Mouse (Mus musculus) megakaryocyte, embryonic 14.5 days (primary cell): ENCODE measurements around the gene Upf2. TPM values are rescaled to one million over a fixed set of nuclear protein-coding genes. Genes with fewer than 3 reads are reported as not detected.
"Not testable (repeated sequence)": the region's sequence is repeated elsewhere in the genome, so short reads cannot be mapped to it uniquely, and the experiment has no call there.

Source experiments
- H3K27me3 ChIP-seq: replicated peaks from 2 replicates; pipeline ENCODE3; 2012; ENCODE audit warnings: inconsistent platforms
- H3K36me3 ChIP-seq: replicated peaks from 2 replicates; pipeline ENCODE3; 2012; ENCODE audit warnings: low read length, inconsistent platforms, mixed read lengths
- H3K4me1 ChIP-seq: 2 replicates; pipeline ENCODE4 v1.6.1; 2012; ENCODE audit warnings: inconsistent platforms
- H3K4me3 ChIP-seq: replicated peaks from 2 replicates; pipeline ENCODE3; 2012; ENCODE audit warnings: moderate library complexity, mild to moderate bottlenecking, inconsistent platforms
- H3K9me3 ChIP-seq: 2 replicates; pipeline ENCODE4 v1.6.1; 2012; ENCODE audit warnings: inconsistent platforms
- FLI1 ChIP-seq: IDR thresholded peaks from 2 replicates; pipeline ENCODE4 v1.6.1; 2012; ENCODE audit warnings: low read length, inconsistent platforms, mixed read lengths
- GATA1 ChIP-seq: IDR thresholded peaks from 3 replicates; pipeline ENCODE4 v1.6.1; 2012; ENCODE audit warnings: mixed read lengths, low read length, inconsistent platforms, borderline replicate concordance
- polyA plus RNA-seq: library from polyadenylated mRNA; stranded (reverse); fragments of >175 nt; gene quantifications from 2 replicates; pipeline ENCODE4 v1.2.3, GENCODE M21; 2012; ENCODE audit warnings: low replicate concordance; ENCODE audit not compliant: insufficient read depth

Gene Upf2
- polyA plus RNA-seq, 1 experiment: 2.7 TPM

GRCm38 (mm10) chr2:6081108-6081507 lies 129.8 kb downstream of the Upf2 start:
- H3K9me3 ChIP-seq: no peaks in the 10 kb centered on the region
- H3K4me1 ChIP-seq: peaks cover 53% of the 10 kb centered on the region
- H3K4me3 ChIP-seq: no peak overlapping the region
- no peaks in the 10 kb centered on the region for H3K36me3 ChIP-seq
- no peak for TF ChIP-seq GATA1
- TF ChIP-seq FLI1: no peak
- peaks cover 26% of the 10 kb centered on the region for H3K27me3 ChIP-seq

- Histone ChIP-seq H3K9me3 (no peaks in the 10 kb centered on the region), H3K4me1 (peaks cover 61% of the 10 kb centered on the region), H3K27me3 (peaks cover 27% of the 10 kb centered on the region), H3K36me3 (no peaks in the 10 kb centered on the region), H3K4me3 (no peak overlapping the region)
- no peak for TF ChIP-seq FLI1
- TF ChIP-seq GATA1: no peak
Observed at GRCm38 (mm10) chr2:6082615-6083014, 131.3 kb downstream of the Upf2 start.

DNA sequence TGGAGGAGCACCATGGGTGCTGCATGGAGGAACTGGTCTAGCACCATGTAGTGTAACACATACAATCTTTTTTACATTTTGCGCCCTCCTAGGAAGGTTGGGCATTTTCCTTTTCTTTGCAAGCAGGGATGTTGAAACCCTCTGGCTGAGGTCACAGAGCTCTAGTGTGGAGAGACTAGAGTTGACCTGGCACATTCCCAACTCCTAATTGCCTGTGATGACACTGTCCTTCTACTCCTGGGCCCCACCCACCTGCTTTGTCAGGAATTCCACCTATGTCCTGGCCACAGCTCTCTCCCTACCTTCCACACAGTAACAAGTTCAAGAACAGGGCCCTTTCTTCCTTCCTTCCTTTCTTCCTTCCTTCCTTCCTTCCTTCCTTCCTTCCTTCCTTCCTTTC lies 132.4 kb downstream of the Upf2 start:
- peaks cover 25% of the 10 kb centered on the region for H3K27me3 ChIP-seq
- peaks cover 57% of the 10 kb centered on the region for H3K4me1 ChIP-seq
- no peak for TF ChIP-seq FLI1
- no peak for TF ChIP-seq GATA1
- H3K4me3 ChIP-seq: no peak overlapping the region
- no peaks in the 10 kb centered on the region for H3K36me3 ChIP-seq
- no peaks in the 10 kb centered on the region for H3K9me3 ChIP-seq

GRCm38 (mm10) chr2:6085622-6086530 lies 134.6 kb downstream of the Upf2 start:
- H3K36me3 ChIP-seq: no peaks in the 10 kb centered on the region

GRCm38 (mm10) chr2:6087151-6087550 lies 135.9 kb downstream of the Upf2 start:
- TF ChIP-seq FLI1 (no peak), GATA1 (no peak)
- H3K9me3 ChIP-seq: no peaks in the 10 kb centered on the region

More at GRCm38 (mm10) chr2:6085622-6086530, 134.6 kb downstream of the Upf2 start:
- Histone ChIP-seq H3K4me3 (peak overlapping the region; percentile 57), H3K27me3 (peaks cover 16% of the 10 kb centered on the region), H3K9me3 (no peaks in the 10 kb centered on the region), H3K4me1 (peaks cover 51% of the 10 kb centered on the region)
- TF ChIP-seq FLI1 (no peak), GATA1 (no peak)

GRCm38 (mm10) chr2:6089941-6090340 lies 138.7 kb downstream of the Upf2 start:
- not testable (repeated sequence) for H3K36me3 ChIP-seq, H3K9me3 ChIP-seq, H3K4me3 ChIP-seq
- peaks cover 10% of the 10 kb centered on the region for H3K27me3 ChIP-seq
- peaks cover 20% of the 10 kb centered on the region for H3K4me1 ChIP-seq

More at GRCm38 (mm10) chr2:6087151-6087550, 135.9 kb downstream of the Upf2 start:
- H3K36me3 ChIP-seq: no peaks in the 10 kb centered on the region
- no peak overlapping the region for H3K4me3 ChIP-seq
- H3K27me3 ChIP-seq: peaks cover 10% of the 10 kb centered on the region
- H3K4me1 ChIP-seq: peaks cover 42% of the 10 kb centered on the region

DNA sequence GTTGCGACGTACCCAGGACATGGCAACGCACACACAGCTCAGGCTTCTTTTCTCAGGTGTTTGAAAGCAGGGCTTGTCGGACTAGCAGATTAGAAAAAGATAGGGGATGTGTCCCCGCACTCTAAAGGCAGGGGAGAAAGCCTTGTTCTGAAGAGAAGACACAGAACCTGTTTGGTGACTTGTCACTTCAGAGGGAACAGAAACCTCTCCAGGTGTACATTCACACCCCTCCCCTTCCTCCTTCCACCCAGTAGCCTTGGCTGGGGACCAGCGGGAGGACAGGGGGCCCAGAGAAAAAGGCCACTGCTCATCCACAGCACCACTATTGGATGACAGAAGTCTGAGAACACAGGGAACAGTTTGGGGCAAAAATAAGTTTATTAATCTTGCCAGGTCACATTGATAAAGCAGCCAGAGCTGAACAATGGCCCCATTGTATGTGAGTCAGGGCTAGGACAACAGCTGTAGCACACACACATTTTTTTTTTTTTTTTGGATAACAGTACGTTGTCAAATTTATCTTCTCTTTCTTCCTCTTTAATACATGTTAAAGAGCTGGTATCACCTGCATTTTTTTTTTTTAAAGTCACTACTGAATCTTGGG lies 145.9 kb downstream of the Upf2 start:
- TF ChIP-seq FLI1: no peak
- no peak for TF ChIP-seq GATA1
- H3K4me3 ChIP-seq: no peak overlapping the region
- H3K9me3 ChIP-seq: no peaks in the 10 kb centered on the region
- H3K36me3 ChIP-seq: peaks cover 42% of the 10 kb centered on the region
- H3K4me1 ChIP-seq: peaks cover 40% of the 10 kb centered on the region
- peaks cover 5% of the 10 kb centered on the region for H3K27me3 ChIP-seq

- Histone ChIP-seq H3K27me3 (peaks cover 5% of the 10 kb centered on the region), H3K36me3 (peaks cover 57% of the 10 kb centered on the region), H3K9me3 (no peaks in the 10 kb centered on the region), H3K4me3 (no peak overlapping the region), H3K4me1 (peaks cover 44% of the 10 kb centered on the region)
- TF ChIP-seq FLI1 (no peak), GATA1 (no peak)
Observed at GRCm38 (mm10) chr2:6098924-6099323, 147.7 kb downstream of the Upf2 start.

- peaks cover 63% of the 10 kb centered on the region for H3K36me3 ChIP-seq
- peaks cover 5% of the 10 kb centered on the region for H3K27me3 ChIP-seq
- peaks cover 4% of the 10 kb centered on the region; the same call in 1 of the 2 replicates for H3K9me3 ChIP-seq
- H3K4me1 ChIP-seq: peaks cover 48% of the 10 kb centered on the region
- no peak overlapping the region for H3K4me3 ChIP-seq
- TF ChIP-seq GATA1: no peak
Observed at GRCm38 (mm10) chr2:6099443-6099842, 148.2 kb downstream of the Upf2 start.
